Mouse (Mus musculus): ENCODE measurements around the gene 4930503B20Rik.

Gene 4930503B20Rik

GRCm38 (mm10) chr3:146596387-146596786, 54.7 kb downstream of the 4930503B20Rik start:
- no peak for DNase-seq

- DNase-seq: no peak
Measured at GRCm38 (mm10) chr3:146595440-146595839, 55.7 kb downstream of the 4930503B20Rik start.
